Mouse (Mus musculus): ENCODE data around the gene Msh4. TPM values are rescaled to one million over a fixed set of nuclear protein-coding genes. Genes with fewer than 3 reads are reported as not detected.
"Not testable (repeated sequence)": the region's sequence is repeated elsewhere in the genome, so short reads cannot be mapped to it uniquely, and the experiment has no call there.

Gene Msh4
- polyA plus RNA-seq, 1 experiment = 0.09 TPM

DNA sequence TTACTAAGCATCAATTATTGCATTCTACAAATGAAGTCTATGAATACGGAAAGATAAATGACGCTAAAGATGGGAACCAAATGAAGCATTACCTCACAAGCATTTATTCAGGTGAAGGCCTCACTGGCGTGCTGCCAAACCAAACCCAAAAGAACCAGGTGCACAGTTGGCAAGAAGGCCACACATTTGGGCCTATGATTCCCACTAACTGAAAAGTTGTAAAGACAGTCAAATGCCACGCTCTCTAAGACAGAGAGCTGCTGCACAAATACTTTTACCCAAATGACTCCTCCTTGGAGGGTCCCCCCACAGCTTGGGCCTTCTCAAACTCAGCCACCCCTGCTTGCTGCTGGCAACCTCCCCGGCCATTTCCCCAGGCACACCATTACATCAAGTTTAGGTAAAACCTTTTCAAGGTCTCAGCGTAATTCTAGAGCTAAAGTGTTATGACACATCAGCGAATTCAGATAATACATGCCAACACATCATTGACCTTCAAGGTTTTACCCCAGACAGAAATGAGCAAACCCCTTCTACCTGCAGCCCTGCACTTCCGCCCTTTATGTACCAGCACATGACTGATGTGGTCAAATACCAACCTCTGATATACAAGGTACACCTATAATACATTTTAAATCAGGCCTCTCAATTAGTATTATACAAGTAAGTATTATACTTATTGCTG lies 5.4 kb upstream of the Msh4 start:
- DNase-seq (ENCODE audit: low read depth) = no peak

GRCm38 (mm10) chr3:153910489-153910888 lies 4.6 kb upstream of the Msh4 start:
- no peak for DNase-seq (ENCODE audit: low read depth)

GRCm38 (mm10) chr3:153908919-153909318 lies 3.0 kb upstream of the Msh4 start:
- DNase-seq (ENCODE audit: low read depth) = no peak

DNA sequence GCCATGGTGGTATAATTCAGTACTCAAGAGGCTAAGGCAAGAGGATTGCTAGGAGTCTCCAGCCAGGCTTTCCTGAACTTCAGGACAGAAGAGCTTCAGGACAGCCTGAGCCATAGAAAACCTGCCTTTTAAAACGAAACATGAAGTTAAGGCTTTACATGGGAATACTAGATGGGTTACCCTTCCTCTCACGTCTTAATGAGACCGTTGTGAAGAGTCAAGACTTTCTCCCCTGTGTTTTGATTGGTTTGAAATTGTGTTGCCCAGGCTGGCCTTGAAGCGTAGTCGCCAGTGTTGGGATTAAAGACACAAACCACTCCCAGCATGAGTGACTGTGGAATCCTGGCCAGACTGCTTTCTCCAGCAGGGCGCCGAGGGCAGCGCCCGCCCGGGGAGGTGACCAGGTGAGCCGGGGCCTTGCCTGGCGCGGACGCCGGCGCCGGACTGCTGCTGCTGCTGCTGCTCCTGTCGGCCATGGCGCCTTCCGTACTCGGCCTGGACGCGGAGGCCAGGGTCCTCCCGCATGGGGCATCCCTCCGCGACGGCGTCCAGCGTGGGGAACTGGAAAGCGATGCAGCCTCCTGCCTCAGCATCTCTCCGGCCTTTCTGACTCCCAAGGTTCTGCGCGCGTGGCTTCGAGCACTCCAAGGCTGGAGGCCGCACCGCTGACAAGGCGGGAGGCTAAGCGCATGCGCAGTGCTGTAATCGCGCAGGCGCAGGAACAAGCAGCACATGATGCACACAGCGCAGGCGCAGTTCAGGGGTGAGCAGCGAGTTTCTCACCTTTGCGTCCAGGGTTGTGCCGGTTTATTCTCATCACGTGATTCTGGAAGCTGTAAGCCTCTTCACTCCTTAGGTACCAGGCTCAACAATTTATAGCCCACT lies 445 bp downstream of the Msh4 start:
- DNase-seq (ENCODE audit: low read depth) = no peak

- DNase-seq (ENCODE audit: low read depth) = no peak
These were observed 1.4 kb downstream of the Msh4 start for GRCm38 (mm10) chr3:153904586-153904985.

GRCm38 (mm10) chr3:153902595-153902994 lies 3.3 kb downstream of the Msh4 start:
- no peak for DNase-seq (ENCODE audit: low read depth)

DNA sequence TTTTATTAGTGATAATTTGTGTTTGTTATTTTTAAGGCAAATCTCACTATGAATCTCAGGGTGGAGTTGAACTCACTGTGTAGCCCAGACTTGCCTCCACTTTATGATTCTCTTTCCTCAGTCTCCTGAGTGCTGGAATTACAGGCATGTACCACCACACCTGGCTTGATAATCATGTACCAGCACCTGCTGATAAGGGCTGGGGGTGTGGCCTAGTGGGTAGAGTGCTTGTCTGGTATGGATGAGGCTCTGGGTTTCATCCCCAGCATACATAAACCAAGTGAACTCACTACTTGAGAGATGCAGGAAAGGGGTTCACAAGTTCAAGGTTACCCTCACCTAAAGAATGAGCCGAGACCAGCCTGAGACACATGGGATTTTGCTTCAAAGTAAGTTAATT lies 4.0 kb downstream of the Msh4 start:
- no peak for DNase-seq (ENCODE audit: low read depth)

- no peak for DNase-seq (ENCODE audit: low read depth)
These were observed 8.7 kb downstream of the Msh4 start for GRCm38 (mm10) chr3:153897216-153897615.

- no peak for DNase-seq (ENCODE audit: low read depth)
These were observed 10.5 kb downstream of the Msh4 start for GRCm38 (mm10) chr3:153895454-153895853.

GRCm38 (mm10) chr3:153889188-153889781 lies 16.7 kb downstream of the Msh4 start:
- DNase-seq (ENCODE audit: low read depth) = no peak

- DNase-seq (ENCODE audit: low read depth) = no peak
These were observed 17.8 kb downstream of the Msh4 start for GRCm38 (mm10) chr3:153888141-153888540.

DNA sequence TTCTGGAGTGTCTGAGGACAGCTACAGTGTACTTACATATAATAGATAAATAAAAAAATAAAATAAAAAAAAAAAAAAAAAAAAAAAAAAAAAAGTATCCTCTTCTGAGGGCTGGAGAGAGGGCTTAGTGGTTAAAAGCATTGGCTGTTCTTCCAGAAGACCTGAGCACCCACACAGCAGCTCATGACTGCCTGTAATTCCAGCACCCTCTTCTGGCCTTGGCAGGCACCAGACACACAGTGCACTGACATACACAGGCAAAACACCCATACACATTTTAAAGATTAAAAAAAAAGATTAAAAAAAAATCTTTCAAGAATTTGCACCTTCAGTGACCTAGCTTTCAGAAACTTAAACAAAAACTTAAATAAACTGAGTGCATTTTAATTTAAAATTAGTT lies 19.6 kb downstream of the Msh4 start:
- no peak for DNase-seq (ENCODE audit: low read depth)

- no peak for DNase-seq (ENCODE audit: low read depth)
These were observed 34.5 kb downstream of the Msh4 start for GRCm38 (mm10) chr3:153871396-153871795.

- no peak for DNase-seq (ENCODE audit: low read depth)
These were observed 38.5 kb downstream of the Msh4 start for GRCm38 (mm10) chr3:153867149-153868136.

DNA sequence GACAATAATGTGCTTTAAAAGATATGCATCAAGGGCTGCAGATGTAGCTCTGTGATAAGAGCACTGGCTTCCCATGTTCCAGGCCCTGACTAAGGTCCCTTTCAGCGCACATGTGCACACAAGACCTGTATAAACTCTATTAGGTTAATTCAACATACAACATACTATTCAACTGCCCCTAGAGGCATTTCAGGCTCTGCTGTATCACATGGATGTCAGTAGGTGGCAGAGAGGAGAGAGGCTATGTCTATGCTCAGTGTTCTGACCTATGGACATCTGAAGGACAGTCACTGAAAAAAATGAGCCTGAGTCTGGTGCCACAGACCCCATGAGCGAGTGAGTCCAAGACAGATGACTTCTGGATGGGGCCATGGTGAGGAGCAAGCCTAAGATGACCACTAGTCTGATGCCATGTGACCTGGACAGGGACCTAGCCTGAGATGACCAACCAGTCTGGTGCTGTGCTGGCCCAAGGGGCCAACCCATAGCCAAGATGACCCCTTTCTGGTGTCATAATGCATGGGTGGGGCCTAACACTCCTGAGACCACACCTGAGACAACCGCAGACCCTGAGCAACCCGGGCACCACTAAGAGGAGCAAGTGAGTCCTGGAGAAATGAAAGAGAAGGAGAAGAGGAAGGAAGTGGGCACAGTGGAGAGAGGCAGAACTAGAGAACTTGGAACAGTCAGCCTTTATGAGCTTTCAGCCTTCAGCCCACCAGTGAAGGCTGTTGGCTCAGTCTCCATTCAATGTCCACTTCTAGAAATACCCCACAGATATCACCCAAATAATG lies 41.1 kb downstream of the Msh4 start:
- DNase-seq (ENCODE audit: low read depth) = no peak

DNA sequence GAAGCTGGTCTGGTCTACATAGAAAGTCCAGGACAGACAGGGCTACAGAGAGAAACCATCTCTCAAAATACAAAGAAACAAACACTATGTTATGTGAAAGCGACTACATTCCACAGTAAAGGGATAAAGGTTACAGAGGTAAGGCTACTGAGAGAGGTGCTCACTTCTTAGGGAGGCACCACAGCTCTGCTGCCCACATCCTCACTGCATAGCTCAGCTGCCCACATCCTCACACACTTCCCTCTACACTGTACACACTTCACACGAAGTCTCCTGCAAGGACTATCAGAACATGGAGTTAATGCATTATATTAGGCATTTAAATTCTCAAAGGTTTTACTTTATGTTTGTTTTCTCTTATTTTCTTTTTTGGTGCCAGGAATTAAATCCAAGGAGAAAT lies 42.1 kb downstream of the Msh4 start:
- DNase-seq (ENCODE audit: low read depth) = no peak

GRCm38 (mm10) chr3:153860392-153860791 lies 45.5 kb downstream of the Msh4 start:
- DNase-seq (ENCODE audit: low read depth) = not testable (repeated sequence)

- DNase-seq (ENCODE audit: low read depth) = no peak
These were observed 47.5 kb downstream of the Msh4 start for GRCm38 (mm10) chr3:153858350-153859001.

- DNase-seq (ENCODE audit: low read depth) = no peak
These were observed 53.7 kb downstream of the Msh4 start for GRCm38 (mm10) chr3:153852266-153852665.

- no peak for DNase-seq (ENCODE audit: low read depth)
These were observed 55.2 kb downstream of the Msh4 start for GRCm38 (mm10) chr3:153850759-153851158.
